Mouse (Mus musculus) lung, postnatal 14 days (tissue): ENCODE results near the gene Hacd2.

Experiments used
- DNase-seq: peaks from one replicate; pipeline ENCODE4 v3.0.0; 2021

The Hacd2 gene

DNA sequence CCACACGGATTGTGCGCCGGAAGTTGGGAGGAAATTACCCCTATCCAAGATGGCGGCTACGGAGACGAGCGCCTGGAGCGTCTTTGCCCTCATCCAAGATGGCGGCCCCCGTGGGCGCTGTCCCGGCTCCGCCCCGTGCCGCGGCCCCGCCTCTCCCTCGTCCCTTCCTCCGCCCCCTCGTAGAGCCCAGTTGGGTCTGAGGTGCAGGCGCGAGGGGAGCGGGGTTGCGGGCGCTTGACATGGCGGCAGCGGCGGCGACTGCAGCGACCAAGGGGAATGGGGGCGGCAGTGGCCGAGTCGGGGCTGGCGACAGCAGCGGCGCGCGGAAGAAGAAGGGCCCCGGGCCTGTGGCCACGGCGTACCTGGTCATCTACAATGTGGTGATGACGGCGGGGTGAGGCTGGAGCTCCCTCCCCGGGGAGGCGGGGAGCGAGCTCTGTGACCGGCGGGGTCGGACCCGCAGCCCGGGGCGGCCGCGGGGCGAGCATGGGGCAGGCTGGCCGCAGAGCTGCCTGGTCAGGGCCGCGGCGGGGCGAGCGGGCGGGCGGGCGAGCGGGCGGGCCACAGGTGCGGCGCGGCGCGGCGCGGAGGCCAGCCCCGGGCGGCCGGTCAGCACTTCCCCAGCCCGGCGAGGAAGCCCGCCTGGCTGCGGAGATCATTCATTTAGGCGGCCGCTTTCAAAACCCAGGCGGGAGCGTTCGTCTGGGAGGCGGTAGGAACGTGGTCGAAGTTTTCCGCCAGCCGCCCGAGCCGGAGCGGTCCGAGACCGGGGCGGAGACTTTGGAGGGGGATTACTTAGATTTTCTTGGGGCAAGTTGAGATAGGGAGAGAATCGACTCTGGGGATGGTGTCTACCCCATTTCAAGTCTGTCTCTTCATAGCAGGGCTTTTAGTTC, at the start of gene Hacd2:
TSS of gene Hacd2 (plus strand) at position 187 of the 896 bp plus-strand sequence.
- peak; percentile 95 for DNase-seq

DNA sequence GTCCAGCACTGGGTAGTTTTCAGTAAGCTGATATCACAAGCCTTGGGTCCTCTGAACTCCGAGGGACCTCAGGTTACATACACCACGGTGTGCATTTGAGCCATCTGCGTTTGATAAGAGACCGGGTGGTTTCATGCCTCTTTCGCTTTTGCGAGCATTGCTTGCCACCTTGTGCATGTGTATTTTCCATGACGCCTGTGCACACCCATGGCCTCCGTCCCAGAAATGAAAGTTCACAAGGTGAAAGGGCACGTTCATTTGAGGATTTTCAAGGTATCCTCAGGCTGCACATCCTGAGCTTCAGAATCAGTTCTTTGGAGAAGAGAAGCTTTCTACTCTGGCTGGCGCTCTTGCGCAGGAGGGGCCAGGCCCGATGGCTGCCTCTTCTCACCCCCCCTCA, 49.8 kb upstream of the Hacd2 start:
- DNase-seq, result no peak

DNA sequence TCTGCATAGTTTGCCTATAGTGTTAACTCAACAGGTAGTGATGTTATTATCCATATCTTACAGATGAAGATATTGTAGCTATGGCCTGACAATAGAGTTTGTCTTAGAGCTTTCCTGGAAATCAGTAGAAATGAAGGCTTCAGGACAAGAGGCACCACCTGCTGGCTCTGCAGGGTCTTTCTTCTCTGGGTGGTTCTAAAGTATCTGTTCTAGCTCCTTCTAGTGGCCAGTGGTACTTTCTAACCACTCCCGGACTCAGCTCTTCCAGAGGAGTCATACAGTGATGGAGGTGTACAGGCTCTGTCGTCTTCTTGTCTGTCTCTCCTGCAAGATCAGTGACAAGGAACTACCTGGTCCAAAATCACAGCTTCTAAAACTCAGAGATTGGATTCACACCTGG, 46.7 kb upstream of the Hacd2 start:
- no peak for DNase-seq

DNA sequence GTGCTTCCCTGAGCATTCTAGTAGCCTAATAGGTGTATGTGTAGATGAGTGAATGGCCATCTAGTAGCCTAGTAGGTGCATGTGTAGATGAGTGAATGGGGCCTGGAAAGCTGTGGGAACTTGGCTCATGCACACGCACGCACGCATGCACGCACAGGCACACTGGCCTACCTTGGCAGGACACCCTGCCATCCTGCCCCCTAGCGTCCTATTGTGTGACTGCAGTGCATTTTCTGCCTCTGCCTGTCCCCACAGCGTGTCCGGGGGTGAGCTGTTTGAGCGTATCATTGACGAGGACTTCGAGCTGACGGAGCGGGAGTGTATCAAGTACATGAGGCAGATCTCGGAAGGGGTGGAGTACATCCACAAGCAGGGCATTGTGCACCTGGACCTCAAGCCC, 45.6 kb upstream of the Hacd2 start:
- DNase-seq, result no peak

DNA sequence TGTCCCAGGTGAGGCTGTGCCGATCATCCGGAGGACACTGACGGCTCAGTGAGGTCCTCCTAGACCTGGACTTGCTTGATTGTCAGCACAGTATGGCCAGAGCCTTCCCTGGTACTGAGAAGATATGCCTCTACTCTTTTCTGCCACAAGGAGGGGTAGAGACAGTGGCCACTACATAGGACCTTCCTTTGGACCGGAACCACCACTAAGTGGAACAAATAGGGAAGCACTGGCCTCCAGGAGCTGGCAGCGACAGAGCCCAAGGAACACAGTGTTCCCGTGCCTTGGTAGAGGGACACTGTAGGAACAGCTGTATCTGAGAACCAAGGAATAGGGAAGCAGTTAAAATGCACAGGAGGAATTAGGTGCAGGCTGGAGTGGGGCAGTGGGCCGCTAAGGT, 44.2 kb upstream of the Hacd2 start:
- DNase-seq, result no peak

DNA sequence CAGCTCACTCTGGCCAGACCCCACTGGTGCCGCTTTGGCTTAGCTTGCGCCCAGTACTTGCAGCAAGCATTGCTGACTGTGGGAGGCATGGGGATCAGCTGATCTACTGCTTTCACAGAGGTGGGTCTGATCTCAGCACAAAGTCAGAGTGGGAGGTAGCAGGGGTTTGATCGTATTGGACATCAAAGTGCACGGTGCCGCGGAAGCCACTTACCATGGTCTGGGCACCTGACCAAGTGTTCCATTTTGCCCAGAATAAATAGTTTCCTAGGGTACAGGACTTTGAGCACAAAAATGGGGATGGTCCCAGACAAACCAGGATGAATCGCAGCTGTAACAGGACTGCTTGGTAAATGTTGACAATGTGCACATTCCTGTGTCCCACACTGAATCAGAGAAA, 41.2 kb upstream of the Hacd2 start:
- no peak for DNase-seq

DNA sequence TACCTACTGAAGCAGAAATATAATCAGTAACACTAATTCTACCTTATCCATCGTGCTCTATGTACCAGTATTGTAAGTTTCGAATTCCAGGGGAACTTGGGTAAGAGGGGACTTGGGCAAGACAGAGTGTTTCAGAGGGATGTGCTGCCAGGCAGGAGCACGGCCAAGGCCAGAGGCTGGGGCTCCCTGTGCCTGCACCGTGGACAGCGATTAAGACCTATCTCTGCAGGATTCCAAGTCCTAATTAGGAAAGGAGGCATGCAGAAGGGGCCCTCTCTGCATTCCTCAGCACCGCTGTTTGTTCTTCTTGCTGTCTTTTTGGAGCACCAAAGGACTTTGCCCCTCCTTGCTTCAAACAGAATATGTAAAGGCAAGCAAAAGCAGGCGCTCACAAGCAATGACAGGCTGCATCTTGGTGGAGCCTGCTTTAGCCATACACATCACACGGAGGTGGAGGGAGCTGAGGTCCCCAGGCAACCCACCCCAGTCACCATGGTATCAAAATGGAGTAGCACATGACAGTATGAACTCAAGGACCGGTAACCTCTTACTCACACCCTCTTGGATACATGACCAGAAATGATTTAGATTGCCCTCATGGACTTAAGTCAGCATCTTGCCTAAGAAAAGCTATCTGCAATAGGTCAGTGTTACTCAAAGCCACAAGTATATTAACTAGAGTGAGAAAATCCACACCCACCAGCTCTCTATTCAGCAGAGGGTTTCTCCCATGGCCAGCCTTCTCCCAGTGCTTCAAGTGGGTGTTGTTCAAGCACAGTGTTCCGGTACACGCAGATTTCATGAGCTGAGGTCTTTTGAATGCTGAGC, 37.8 kb upstream of the Hacd2 start:
- no peak for DNase-seq

DNA sequence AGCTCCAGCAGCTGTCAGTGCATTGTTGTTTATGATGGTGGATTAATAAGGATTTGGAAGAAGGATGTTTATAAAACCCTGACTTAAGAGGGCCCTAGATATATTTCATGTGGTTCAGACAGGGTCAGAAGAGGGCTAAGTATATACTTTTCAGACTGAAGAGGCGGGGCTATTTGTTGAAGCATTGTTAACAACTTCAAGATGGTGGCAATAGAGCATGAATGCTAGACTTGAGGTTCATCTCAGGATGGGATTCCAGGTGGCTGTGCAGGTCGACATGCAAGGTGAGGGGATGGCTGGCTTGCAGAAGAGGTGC, 37.2 kb upstream of the Hacd2 start:
- no peak for DNase-seq

DNA sequence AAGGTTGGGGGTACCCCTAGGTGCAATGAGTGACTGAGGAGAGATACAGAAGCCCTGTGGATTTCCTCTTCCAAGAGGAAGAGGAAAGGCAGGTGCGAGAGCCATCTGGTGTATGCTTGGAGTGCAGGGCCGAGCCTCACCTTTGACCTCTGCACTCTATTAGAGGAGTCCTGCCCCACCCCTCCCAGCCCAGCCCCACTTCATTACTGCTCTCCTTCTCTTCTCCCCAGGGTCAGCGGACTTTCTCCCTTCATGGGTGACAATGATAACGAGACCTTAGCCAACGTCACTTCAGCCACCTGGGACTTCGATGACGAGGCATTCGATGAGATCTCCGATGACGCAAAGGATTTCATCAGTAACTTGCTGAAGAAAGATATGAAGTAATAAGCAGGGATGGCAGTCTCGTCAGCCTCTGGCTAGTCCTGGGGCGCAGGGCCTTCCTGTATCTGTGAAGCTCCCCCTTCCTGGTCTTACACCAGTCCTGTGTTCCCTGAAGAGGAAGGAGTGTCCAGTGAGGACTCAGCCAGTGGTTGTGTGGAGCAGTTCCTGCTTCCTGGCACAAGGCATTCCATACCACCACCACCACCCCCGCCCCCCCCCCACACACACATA, 35.9 kb upstream of the Hacd2 start:
- no peak for DNase-seq

DNA sequence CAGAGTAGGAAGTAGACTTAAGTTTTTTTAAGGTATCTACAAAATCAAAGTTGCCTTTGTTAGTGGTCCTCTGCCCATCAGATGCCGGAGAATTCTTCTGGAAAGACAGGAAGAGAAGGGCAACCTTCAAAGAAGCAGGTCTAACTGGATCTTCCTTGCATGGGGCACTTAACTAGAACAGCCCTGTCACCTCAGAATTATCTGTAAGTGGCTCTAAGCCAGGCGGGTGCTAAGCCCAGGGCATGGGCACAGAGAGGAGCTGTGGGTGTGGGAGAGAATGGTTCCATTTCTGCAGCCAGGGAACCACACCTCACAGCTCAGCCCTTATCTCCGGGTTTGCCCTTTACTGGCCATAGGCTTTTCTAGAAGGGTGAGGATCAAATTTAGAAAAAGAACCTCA, 30.9 kb upstream of the Hacd2 start:
- no peak for DNase-seq

DNA sequence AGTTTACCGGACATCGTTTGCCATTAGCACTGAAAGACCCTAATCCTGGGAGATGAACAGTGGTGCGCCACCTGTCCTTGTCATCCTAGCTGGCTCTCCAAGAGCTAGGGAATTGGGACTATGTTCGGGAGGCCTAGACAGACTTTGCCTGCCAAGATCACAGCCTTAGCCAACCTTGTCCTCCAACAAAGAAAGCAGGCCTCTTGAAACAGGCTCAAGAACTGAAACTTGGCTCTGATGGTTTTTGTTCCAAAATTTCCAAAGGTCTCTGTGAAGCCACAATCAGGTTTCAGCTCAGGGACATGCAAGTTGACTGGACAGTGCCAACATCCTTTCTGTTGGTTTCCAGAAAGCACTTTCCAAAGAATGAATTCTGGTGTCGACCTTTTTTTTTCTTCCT, 29.4 kb upstream of the Hacd2 start:
- no peak for DNase-seq

DNA sequence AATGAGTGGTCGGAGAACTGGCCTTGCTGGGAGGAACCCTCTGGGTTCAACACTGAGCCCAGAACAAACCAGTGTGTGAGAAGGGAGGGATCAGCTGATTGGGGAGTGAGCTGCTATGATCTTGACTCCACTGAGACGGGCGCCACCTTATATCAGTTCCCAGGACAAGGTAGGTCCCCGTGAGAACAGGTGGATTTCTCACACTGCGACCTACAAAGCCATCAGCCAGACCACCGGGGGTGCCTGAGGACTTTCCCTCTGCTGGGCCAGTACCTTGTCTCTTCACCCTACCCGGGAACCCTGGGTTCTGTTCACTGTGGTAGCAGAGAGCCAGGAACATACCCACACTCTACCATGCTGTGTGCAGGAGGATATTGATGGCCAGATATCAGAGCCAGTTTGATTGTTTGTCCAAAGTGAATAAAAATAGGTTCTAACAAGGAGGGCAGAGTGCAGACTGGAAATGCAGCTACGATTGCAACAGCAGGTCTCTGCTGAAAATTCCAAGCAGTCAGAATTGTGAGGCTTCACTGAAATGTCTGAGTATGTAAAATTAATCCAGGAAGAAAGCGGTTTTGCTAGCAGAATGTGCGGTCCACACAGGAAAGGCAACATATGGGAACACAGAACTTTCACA, 28.4 kb upstream of the Hacd2 start:
- DNase-seq, result no peak

DNA sequence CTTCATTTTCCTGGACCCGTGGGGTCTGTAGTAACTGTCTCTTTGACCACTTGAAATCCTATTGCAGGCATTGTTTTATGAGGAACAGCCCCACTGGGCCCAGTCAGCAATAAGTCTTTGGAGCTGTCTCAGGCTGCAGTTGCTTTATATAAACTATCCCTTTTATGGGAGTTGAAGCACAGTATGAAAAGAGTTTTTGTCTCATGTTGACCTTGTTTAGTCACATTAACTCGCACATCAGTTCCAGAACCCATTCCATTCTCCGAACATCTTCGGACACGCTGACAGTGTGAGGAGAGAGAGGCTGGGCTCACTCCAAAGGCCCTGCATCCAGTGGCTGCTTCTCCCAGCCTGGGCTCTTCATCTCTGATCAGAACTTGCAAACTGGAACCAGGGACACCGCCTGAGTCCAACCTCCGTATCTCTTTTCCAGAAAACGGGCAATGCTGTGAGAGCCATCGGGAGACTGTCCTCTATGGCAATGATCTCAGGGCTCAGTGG, 27.5 kb upstream of the Hacd2 start:
- no peak for DNase-seq

DNA sequence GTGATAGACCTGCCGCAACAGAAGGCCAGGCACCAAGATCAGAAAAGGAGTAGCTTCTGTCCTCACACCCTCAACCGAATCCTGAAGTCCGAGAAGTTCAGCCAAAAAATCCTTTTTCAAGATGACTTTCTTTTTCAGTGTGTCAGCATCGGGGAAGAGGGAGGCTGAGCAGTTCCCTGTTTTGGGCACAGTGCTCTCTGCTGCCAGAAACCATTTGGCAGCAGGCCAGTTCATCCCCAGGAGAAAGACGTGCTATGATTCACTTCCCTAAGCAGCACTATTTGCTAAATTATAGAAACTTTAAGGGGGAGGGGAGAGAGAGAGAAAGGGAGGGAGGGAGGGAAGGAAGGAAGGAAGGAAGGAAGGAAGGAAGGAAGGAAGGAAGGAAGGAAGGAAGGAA, 26.1 kb upstream of the Hacd2 start:
- peak; percentile 73 for DNase-seq

DNA sequence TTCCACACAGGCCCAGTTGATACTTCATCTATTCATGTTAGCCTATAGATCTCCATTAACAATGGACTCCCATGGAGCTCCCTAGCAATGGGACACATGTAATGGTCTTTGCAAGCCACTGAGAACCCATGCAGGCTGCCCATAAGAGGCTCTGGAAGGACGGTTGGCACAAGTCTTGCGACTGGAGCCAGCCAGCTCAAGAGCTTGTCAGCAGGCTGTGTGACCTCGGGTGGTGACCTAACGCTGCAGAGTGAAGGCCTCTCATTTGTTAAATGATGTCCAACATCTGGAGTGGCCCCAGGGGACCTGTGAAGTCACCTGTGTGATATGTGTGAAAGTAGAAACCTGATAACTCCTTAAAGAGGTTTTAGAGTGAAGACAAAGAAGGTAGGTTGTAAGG, 25.2 kb upstream of the Hacd2 start:
- no peak for DNase-seq

DNA sequence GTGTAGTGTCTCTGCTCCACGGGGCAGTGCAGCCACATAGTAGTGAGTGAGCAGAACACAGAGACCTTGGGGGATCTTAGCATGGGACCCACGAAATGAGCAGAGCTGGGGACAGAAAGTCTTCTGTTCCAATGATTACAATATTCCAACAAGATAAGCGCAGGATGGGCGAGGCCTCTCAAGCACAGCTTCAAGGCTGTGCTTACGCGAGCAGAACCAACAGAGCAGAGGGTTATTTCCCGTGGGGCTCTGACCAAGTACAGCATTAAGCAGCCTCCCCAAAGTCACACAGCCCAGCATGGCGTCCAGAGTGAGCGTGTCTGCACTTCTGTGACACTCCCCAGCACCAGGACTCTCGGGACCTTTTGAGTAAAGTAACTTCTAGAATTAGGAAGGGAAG, 24.7 kb upstream of the Hacd2 start:
- no peak for DNase-seq

DNA sequence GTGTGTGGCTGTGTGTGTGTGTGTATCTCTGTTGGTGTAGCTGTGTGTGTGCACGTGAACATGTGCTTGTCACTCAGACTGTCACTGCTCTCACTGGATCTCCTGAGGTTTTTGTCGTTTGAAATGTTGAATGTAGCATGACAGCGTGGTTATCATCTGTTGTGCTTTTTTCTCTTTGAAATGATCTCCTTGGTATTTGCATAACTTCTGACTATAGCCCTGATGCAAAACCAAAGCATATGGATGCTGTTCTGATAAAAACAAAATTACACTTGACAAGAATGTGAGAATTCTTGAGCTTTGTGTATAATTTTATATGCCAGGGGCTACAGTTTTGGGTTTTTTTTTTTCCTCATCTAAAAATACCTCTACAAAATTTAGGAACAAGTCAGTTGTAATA, 23.2 kb upstream of the Hacd2 start:
- DNase-seq, result no peak

DNA sequence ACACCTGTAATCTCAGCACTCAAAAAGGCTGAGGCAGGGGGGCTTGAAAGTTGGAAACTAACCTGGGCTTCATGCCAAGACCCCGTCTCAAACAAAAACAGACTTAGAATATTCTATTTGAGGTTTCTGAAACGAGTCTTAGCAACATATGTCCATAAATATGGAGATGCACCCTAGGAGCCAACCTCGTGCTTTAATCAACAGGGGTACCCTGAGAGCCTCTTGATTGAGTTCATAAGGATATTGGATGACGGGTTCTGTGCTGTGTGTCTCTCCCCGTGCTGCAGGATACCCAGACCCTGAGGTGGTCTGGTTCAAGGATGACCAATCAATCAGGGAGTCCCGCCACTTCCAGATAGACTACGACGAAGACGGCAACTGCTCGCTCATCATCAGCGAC, 22.2 kb upstream of the Hacd2 start:
- no peak for DNase-seq

DNA sequence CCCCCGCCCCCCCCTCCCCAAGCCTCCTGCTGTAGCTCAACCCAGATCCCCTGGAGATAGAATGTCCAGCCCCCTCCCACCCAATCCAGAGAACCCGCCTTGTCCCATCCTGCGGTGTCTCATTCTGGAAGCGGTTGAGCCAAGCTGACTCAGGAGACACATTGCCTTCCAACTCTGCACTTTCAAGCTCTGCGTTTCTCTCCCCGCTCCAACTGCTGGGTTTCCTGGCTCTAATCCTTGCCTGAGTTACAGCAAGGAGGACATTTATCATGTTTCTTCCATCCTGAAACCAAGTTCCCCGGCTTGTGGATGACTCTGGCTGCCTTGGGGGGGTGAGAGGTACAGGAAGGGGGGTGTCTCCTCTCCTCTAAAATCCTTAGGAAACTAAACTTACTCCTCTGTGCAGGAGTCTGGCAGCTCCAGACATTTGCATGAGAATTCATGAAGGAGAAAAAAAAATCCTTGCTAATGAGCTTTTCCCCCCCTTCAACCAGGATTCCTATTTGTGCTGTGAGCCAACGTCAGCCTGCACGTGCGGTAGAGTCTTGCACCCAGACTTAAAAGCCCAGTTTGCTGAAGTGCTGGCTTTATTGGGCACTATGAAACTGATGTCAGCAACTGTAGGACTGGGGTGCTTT, 21.2 kb upstream of the Hacd2 start:
- no peak for DNase-seq

DNA sequence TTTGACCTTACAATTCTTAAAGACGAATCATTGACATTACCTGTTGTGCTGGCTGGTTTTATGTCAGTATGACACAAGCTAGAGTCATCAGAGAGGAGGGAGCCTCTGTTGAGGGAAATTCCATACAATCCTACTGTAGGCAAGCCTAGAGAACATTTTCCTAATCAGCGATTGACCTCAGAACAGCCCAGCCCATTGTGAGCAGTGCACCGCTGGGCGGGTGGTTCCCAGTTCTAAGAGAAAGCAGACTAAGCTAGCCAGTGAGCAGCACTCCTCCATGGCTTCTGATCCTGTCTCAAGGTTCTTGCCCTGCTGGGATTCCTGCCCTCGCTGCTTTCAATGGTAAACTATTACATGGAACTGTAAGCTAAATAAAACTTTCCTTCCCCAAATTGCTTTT, 17.9 kb upstream of the Hacd2 start:
- DNase-seq, result no peak

DNA sequence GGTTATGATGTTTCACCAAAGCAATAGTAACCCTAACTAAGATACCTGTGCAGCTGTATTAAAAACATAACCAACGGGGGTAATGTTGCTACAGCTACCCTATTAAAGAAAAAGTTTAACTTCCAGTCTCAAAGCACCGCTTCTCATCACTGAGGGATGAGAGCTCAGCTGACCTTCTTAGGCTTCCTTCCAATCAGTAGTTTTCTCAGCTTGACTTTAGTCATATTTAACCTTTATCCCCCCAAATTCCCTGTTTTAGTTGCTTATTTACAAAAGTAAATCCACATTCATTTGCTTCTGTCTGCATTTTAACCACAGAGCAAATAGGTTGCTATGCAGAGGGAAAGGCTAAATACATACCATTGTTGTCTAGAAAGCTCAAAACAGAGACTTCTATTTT, 17.5 kb upstream of the Hacd2 start:
- no peak for DNase-seq

DNA sequence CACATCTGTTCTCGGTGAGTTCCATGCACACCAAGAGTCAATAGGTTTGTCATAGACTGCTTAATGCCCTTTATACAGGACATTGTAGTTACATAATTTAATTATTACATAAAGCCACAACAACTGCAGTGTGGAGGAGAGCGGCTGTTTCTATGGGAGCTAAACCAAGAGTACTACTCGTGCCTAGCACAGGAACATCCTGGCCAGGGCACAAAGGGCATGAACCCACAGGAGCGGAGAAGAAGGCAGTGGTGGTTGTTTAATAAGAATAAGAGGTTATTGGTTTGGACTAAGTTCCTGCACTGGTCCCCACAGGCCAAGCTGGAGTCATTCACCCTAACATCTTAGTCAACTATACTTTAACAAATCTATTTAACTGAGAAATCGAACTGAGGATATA, 16.0 kb upstream of the Hacd2 start:
- DNase-seq, result no peak

DNA sequence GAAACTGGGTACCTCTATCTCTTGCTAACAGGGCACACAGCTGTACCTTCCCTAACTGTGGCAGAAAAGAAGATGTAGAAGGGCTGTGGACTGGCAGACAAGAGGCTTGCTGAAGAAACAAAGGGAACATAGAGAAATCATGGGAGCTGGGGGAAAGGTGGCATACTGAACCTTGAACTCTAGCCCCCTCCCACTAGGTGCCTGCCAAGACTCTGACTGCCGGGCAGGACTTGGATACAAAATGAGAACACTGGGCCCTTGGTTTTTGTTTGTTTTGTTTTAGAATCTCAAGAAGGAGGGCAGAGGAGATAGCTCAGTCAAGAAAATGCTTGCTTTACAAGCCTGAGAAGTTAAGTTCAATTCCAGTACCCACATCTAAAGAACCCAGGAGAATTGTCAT, 14.9 kb upstream of the Hacd2 start:
- no peak for DNase-seq
